Mouse (Mus musculus) forebrain, embryonic 12.5 days (tissue): ENCODE measurements at regions not wholly inside any gene's neighbourhood (a gene's known extent, or its start where the extent isn't known, plus 50 kb on each side); places are given as distances from the start of the nearest gene placed in this dataset.
"Not testable (repeated sequence)": the region's sequence is repeated elsewhere in the genome, so short reads cannot be mapped to it uniquely, and the experiment has no call there.

Experiments used
- ATAC-seq: fragments of 200-750 bp; cut with Nextera tagmentation; 2 replicates; pipeline ENCODE4 v1.8.0; 2017; ENCODE audit warnings: moderate TSS enrichment; ENCODE audit not compliant: low FRiP score
- H3K27ac ChIP-seq: fragments of 300-500 bp; sonication (generic); 2 replicates; pipeline ENCODE4 v1.5.1; 2016; ENCODE audit warnings: mild to moderate bottlenecking
- H3K27me3 ChIP-seq: fragments of 300-500 bp; sonication (generic); 2 replicates; pipeline ENCODE4 v1.6.1; 2016; ENCODE audit warnings: mild to moderate bottlenecking
- H3K36me3 ChIP-seq: fragments of 300-500 bp; sonication (generic); replicated peaks from 2 replicates; pipeline ENCODE4 v1.6.1; 2016; ENCODE audit warnings: mild to moderate bottlenecking
- H3K4me1 ChIP-seq: fragments of 300-500 bp; sonication (generic); 2 replicates; pipeline ENCODE4 v1.6.1; 2016
- H3K4me2 ChIP-seq: fragments of 300-500 bp; sonication (generic); 2 replicates; pipeline ENCODE4 v1.6.1; 2016; ENCODE audit warnings: mild to moderate bottlenecking, moderate library complexity
- H3K4me3 ChIP-seq: fragments of 300-500 bp; sonication (generic); replicated peaks from 2 replicates; pipeline ENCODE4 v1.5.1; 2016; ENCODE audit warnings: mild to moderate bottlenecking
- H3K9ac ChIP-seq: fragments of 300-500 bp; sonication (generic); 2 replicates; pipeline ENCODE4 v1.6.1; 2016; ENCODE audit warnings: mild to moderate bottlenecking
- H3K9me3 ChIP-seq: fragments of 300-500 bp; sonication (generic); 2 replicates; pipeline ENCODE4 v1.6.1; 2016
- WGBS: fragments of 180-500 bp; shearing (Covaris S2); methylation state at CpG from one replicate; pipeline ENCODE4 v1.1.7; 2016; 5-methylcytosine and 5-hydroxymethylcytosine counted together

GRCm38 (mm10) chr9:9312274-9312673 lies 73.4 kb upstream of the Arhgap42 start:
- no peak overlapping the region for H3K9ac ChIP-seq
- no peak overlapping the region for H3K4me2 ChIP-seq
- H3K36me3 ChIP-seq = no peaks in the 10 kb centered on the region
- no peak overlapping the region for H3K27ac ChIP-seq
- no peak overlapping the region for H3K4me3 ChIP-seq
- H3K4me1 ChIP-seq = 0 out of 2 replicates have a peak, but pooled peaks cover 5% of the 10 kb centered on the region
- no peaks in the 10 kb centered on the region for H3K9me3 ChIP-seq
- ATAC-seq = no peak
- H3K27me3 ChIP-seq = no peaks in the 10 kb centered on the region

GRCm38 (mm10) chr9:9311627-9312265 lies 72.8 kb upstream of the Arhgap42 start:
- WGBS = 57% methylated on average over 2 of the region's 2 CpGs
- H3K4me3 ChIP-seq = no peak overlapping the region
- H3K4me1 ChIP-seq = 0 out of 2 replicates have a peak, but pooled peaks cover 5% of the 10 kb centered on the region
- H3K27me3 ChIP-seq = no peaks in the 10 kb centered on the region
- ATAC-seq = no peak
- H3K4me2 ChIP-seq = no peak overlapping the region
- no peak overlapping the region for H3K9ac ChIP-seq
- no peaks in the 10 kb centered on the region for H3K9me3 ChIP-seq
- no peaks in the 10 kb centered on the region for H3K36me3 ChIP-seq
- no peak overlapping the region for H3K27ac ChIP-seq

DNA sequence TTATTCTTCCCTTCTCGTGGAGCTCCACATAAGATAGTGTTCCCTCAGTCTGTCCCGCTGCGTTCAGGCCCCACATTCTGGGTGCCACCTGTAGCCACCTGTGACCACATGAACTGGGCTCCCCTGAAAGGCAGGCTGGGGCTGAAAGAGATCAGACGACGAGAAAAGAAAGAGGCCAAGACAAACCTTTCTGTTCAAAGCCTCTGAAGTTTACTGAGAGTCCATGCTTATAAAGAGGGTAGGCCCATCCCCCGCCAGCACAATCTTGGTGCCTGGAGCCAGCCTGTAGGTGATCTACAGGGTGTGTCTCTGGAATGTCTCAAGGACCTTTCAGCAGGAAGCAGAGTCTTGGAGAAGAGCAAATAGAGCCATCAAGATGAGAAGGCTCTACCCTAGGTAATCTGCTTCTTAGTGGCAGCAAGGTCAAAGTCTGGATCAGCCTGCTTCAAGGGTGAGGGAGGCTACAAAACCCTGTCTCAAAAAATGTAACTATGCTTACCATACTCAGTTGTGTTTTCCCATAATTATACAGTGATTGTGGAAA lies 72.2 kb upstream of the Arhgap42 start:
- H3K4me2 ChIP-seq, H3K9ac ChIP-seq, H3K27me3 ChIP-seq, H3K4me3 ChIP-seq, H3K36me3 ChIP-seq, H3K4me1 ChIP-seq, H3K27ac ChIP-seq, ATAC-seq, H3K9me3 ChIP-seq: not testable (repeated sequence)
- WGBS = 80% methylated on average over 6 of the region's 6 CpGs

GRCm38 (mm10) chr9:9290767-9291166 lies 51.9 kb upstream of the Arhgap42 start:
- H3K36me3 ChIP-seq = no peaks in the 10 kb centered on the region
- 78% methylated on average over 3 of the region's 3 CpGs for WGBS
- H3K9ac ChIP-seq = no peak overlapping the region
- no peak overlapping the region for H3K4me2 ChIP-seq
- no peak for ATAC-seq
- no peaks in the 10 kb centered on the region for H3K27me3 ChIP-seq
- no peaks in the 10 kb centered on the region for H3K9me3 ChIP-seq
- H3K4me3 ChIP-seq = no peak overlapping the region
- no peak overlapping the region for H3K27ac ChIP-seq
- H3K4me1 ChIP-seq = no peaks in the 10 kb centered on the region

GRCm38 (mm10) chr9:9289570-9289969 lies 50.7 kb upstream of the Arhgap42 start:
- no peak overlapping the region for H3K9ac ChIP-seq
- no peak overlapping the region for H3K4me2 ChIP-seq
- H3K4me1 ChIP-seq = no peaks in the 10 kb centered on the region
- no peak overlapping the region for H3K27ac ChIP-seq
- H3K9me3 ChIP-seq = no peaks in the 10 kb centered on the region
- no peak overlapping the region for H3K4me3 ChIP-seq
- no peak for ATAC-seq
- no peaks in the 10 kb centered on the region for H3K27me3 ChIP-seq
- 65% methylated on average over 6 of the region's 6 CpGs for WGBS
- no peaks in the 10 kb centered on the region for H3K36me3 ChIP-seq
